Mouse (Mus musculus) midbrain, embryonic 15.5 days (tissue): ENCODE measurements around the gene Gpc5. TPM values are rescaled to one million over a fixed set of nuclear protein-coding genes. Genes with fewer than 3 reads are reported as not detected.

Experiments
- ATAC-seq: fragments of 200-750 bp; cut with Nextera tagmentation; replicated peaks from 2 replicates; pipeline ENCODE4 v1.8.0; 2017; ENCODE audit warnings: moderate TSS enrichment
- H3K27ac ChIP-seq: fragments of 300-500 bp; sonication (generic); 2 replicates; pipeline ENCODE4 v1.5.1; 2015; ENCODE audit warnings: mild to moderate bottlenecking, inconsistent platforms
- H3K27me3 ChIP-seq: fragments of 300-500 bp; sonication (generic); replicated peaks from 2 replicates; pipeline ENCODE4 v1.6.1; 2015; ENCODE audit warnings: inconsistent platforms
- H3K36me3 ChIP-seq: fragments of 300-500 bp; sonication (generic); replicated peaks from 2 replicates; pipeline ENCODE4 v1.6.1; 2015; ENCODE audit warnings: inconsistent platforms
- H3K4me1 ChIP-seq: fragments of 300-500 bp; sonication (generic); 2 replicates; pipeline ENCODE4 v1.6.1; 2015; ENCODE audit warnings: inconsistent platforms
- H3K4me2 ChIP-seq: fragments of 300-500 bp; sonication (generic); 2 replicates; pipeline ENCODE4 v1.6.1; 2015; ENCODE audit warnings: inconsistent platforms, mild to moderate bottlenecking, moderate library complexity
- H3K4me3 ChIP-seq: fragments of 300-500 bp; sonication (generic); 2 replicates; pipeline ENCODE4 v1.5.1; 2015; ENCODE audit warnings: mild to moderate bottlenecking, inconsistent platforms
- H3K9ac ChIP-seq: fragments of 300-500 bp; sonication (generic); 2 replicates; pipeline ENCODE4 v1.6.1; 2015; ENCODE audit warnings: mild to moderate bottlenecking, inconsistent platforms
- H3K9me3 ChIP-seq: fragments of 300-500 bp; sonication (generic); 2 replicates; pipeline ENCODE4 v1.6.1; 2016; ENCODE audit warnings: inconsistent platforms
- WGBS: fragments of 180-500 bp; shearing (Covaris S2); methylation state at CpG from one replicate; pipeline ENCODE4 v1.1.7; 2015; ENCODE audit warnings: mixed read lengths; 5-methylcytosine and 5-hydroxymethylcytosine counted together
- polyA plus RNA-seq: library from polyadenylated mRNA; unstranded; fragments of >200 nt; fragmentation: Nextera tagmentation; extraction: Ambion mirVana; gene quantifications from 2 replicates; pipeline ENCODE4 v1.2.1, GENCODE M21; 2015

Gpc5 gene
- polyA plus RNA-seq: 5.4 and 7.2 TPM in 2 replicates

DNA sequence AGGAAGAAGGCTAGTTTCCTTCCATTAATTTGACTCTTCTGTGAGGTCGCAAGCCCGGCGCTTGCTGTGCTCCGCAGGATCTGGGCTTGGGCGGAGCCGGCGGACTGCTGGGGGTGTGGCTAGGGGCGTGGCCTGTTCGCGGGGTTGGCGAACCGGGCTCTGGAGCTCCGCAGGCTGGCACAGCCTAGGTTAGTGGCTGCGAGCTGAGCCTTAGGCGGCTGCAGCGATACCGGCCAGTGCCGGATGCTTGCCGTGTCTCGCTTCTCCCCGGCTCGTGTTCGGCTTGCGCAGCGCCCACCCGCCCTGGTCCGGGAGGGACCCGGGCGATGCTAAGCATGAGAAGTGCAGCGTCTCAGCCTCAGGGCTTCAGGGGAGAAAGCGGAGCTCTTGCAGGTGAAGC is at the start of gene Gpc5:
Gene Gpc5 (plus strand): TSS at position 135 of the 400 bp plus-strand sequence.
- peaks cover 12% of the 10 kb centered on the region for H3K4me1 ChIP-seq
- no peak within 1 kb of the TSS for H3K27ac ChIP-seq
- peaks cover 34% of the 10 kb centered on the region for H3K27me3 ChIP-seq
- H3K4me3 ChIP-seq: peak within 1 kb of the TSS; percentile 80
- WGBS: under 1% methylated on average over 31 of the region's 31 CpGs
- peak within 1 kb of the TSS; percentile 76 for H3K4me2 ChIP-seq
- ATAC-seq: peak; percentile 100
- H3K9me3 ChIP-seq: no peaks in the 10 kb centered on the region
- no peaks in the 10 kb centered on the region for H3K36me3 ChIP-seq
- peak within 1 kb of the TSS; percentile 56 for H3K9ac ChIP-seq

DNA sequence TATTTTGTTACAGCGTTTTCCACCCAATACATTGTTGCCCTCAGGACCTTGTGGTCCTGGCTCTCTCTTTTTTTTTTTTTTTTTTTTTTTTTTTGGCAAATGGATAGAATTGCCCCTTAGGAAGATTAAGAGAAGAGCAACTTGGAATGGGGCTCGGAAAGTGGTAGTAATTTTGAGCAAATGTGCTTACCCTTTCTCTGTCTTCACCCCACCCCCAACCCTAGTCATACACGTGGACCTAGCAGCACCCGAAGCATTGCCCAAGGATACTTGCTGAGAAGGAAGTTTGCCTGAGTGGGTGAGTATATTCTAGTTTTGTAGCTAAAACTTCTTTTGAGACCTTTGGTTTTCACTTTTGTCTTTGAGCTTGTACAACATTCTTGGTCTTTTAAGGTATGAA is 49.4 kb upstream of the Gpc5 start:
- peaks cover 6% of the 10 kb centered on the region; the same call in 1 of the 2 replicates for H3K27me3 ChIP-seq
- WGBS: 0% methylated on average over 4 of the region's 4 CpGs
- H3K4me2 ChIP-seq: peak overlapping the region; percentile 72
- peak overlapping the region; percentile 75 for H3K4me3 ChIP-seq
- peaks cover 5% of the 10 kb centered on the region; the same call in 1 of the 2 replicates for H3K36me3 ChIP-seq
- H3K9ac ChIP-seq: peak overlapping the region; percentile 95; the same call in 1 of the 2 replicates
- H3K9me3 ChIP-seq: no peaks in the 10 kb centered on the region
- H3K27ac ChIP-seq: peak overlapping the region; percentile 93
- peaks cover 28% of the 10 kb centered on the region for H3K4me1 ChIP-seq
- ATAC-seq: no peak

DNA sequence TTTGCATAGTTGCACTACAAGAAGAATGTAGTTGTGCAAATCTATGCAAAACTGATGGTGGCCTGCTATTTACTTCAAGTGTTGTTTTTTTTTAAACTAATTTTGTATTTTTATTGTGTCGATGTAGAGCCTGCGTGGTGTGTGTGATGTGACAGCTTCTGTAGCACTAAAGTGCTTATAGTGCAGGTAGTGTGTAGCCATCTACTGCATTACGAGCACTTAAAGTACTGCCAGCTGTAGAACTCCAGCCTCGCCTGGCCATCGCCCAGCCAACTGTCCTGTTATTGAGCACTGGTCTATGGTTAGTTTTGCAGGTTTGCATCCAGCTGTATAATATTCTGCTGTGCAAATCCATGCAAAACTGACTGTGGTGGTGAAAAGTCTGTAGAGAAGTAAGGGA is 48.0 kb upstream of the Gpc5 start:
- no peak overlapping the region for H3K27ac ChIP-seq
- WGBS: 83% methylated on average over 5 of the region's 5 CpGs
- no peak overlapping the region for H3K9ac ChIP-seq
- H3K4me2 ChIP-seq: peak overlapping the region; percentile 72
- H3K27me3 ChIP-seq: peaks cover under 1% of the 10 kb centered on the region; the same call in 1 of the 2 replicates
- peaks cover 28% of the 10 kb centered on the region for H3K4me1 ChIP-seq
- no peak overlapping the region for H3K4me3 ChIP-seq
- ATAC-seq: no peak
- peaks cover 5% of the 10 kb centered on the region; the same call in 1 of the 2 replicates for H3K36me3 ChIP-seq
- no peaks in the 10 kb centered on the region for H3K9me3 ChIP-seq

DNA sequence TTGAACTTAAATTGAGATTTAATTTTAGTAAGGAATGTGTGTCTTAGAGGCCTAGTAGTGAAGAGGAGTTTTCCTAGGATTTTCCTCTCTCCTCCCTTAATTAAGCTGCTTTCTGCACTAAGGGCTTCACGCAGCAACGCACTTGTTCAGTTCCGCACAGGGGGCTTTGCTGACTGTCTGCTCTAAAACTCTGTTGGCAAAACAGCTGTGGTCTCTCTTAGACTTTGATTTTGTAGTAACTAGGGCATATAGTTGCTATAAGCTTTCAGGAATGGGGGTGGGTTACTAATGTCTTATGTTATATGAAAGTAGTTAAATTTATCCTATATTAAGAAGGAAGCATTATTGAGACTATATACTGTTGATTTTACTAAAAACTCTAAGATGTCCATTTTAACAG is 46.3 kb upstream of the Gpc5 start:
- Histone ChIP-seq H3K4me1 (peaks cover 28% of the 10 kb centered on the region), H3K4me3 (no peak overlapping the region), H3K36me3 (peaks cover 5% of the 10 kb centered on the region; the same call in 1 of the 2 replicates), H3K27ac (no peak overlapping the region), H3K9me3 (no peaks in the 10 kb centered on the region), H3K27me3 (no peaks in the 10 kb centered on the region), H3K4me2 (no peak overlapping the region), H3K9ac (no peak overlapping the region)
- WGBS: 62% methylated on average over 3 of the region's 3 CpGs
- ATAC-seq: no peak

DNA sequence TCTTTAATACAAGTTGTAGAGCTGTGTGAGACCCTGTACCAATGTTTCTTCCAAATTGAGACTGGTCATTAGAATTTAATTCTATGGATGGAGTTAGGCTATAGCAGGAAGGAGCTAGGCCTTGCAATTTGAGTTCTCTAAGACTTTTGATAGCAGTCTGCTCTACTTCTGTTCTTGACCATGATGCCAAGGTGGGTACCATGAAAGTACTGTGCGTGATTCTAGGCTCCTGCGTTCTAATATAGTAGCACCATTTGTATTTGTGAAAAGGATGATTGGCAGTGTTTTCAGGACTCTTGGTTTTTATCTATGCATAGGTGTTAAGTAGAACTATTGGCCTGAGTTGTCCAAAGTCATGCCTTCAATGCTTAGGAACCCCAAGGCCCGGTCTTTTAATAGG is 44.7 kb upstream of the Gpc5 start:
- 87% methylated on average over 3 of the region's 3 CpGs for WGBS
- no peak overlapping the region for H3K9ac ChIP-seq
- peaks cover 5% of the 10 kb centered on the region; the same call in 1 of the 2 replicates for H3K36me3 ChIP-seq
- no peak for ATAC-seq
- no peak overlapping the region for H3K4me3 ChIP-seq
- H3K4me1 ChIP-seq: peaks cover 28% of the 10 kb centered on the region
- H3K9me3 ChIP-seq: no peaks in the 10 kb centered on the region
- no peaks in the 10 kb centered on the region for H3K27me3 ChIP-seq
- H3K4me2 ChIP-seq: no peak overlapping the region
- H3K27ac ChIP-seq: no peak overlapping the region

- no peak overlapping the region for H3K9ac ChIP-seq
- no peaks in the 10 kb centered on the region for H3K27me3 ChIP-seq
- 62% methylated on average over 5 of the region's 5 CpGs for WGBS
- no peak overlapping the region for H3K4me3 ChIP-seq
- H3K9me3 ChIP-seq: no peaks in the 10 kb centered on the region
- no peak for ATAC-seq
- peaks cover 21% of the 10 kb centered on the region for H3K4me1 ChIP-seq
- peaks cover 5% of the 10 kb centered on the region; the same call in 1 of the 2 replicates for H3K36me3 ChIP-seq
- H3K27ac ChIP-seq: no peak overlapping the region
- H3K4me2 ChIP-seq: no peak overlapping the region
These were observed 43.8 kb upstream of the Gpc5 start for GRCm38 (mm10) chr14:115047990-115048862.

- no peak for ATAC-seq
- no peak overlapping the region for H3K4me3 ChIP-seq
- H3K4me2 ChIP-seq: no peak overlapping the region
- H3K27me3 ChIP-seq: no peaks in the 10 kb centered on the region
- no peak overlapping the region for H3K9ac ChIP-seq
- no peak overlapping the region for H3K27ac ChIP-seq
- 41% methylated on average over 5 of the region's 5 CpGs for WGBS
- no peaks in the 10 kb centered on the region for H3K9me3 ChIP-seq
- H3K36me3 ChIP-seq: no peaks in the 10 kb centered on the region
- peaks cover 13% of the 10 kb centered on the region for H3K4me1 ChIP-seq
These were observed 43.0 kb upstream of the Gpc5 start for GRCm38 (mm10) chr14:115048863-115049566.

GRCm38 (mm10) chr14:115049831-115050230 is 42.2 kb upstream of the Gpc5 start:
- Histone ChIP-seq H3K9me3 (no peaks in the 10 kb centered on the region), H3K27ac (no peak overlapping the region), H3K4me1 (0 out of 2 replicates have a peak, but pooled peaks cover 8% of the 10 kb centered on the region), H3K4me3 (no peak overlapping the region), H3K9ac (no peak overlapping the region), H3K36me3 (no peaks in the 10 kb centered on the region), H3K4me2 (no peak overlapping the region), H3K27me3 (no peaks in the 10 kb centered on the region)
- no peak for ATAC-seq

DNA sequence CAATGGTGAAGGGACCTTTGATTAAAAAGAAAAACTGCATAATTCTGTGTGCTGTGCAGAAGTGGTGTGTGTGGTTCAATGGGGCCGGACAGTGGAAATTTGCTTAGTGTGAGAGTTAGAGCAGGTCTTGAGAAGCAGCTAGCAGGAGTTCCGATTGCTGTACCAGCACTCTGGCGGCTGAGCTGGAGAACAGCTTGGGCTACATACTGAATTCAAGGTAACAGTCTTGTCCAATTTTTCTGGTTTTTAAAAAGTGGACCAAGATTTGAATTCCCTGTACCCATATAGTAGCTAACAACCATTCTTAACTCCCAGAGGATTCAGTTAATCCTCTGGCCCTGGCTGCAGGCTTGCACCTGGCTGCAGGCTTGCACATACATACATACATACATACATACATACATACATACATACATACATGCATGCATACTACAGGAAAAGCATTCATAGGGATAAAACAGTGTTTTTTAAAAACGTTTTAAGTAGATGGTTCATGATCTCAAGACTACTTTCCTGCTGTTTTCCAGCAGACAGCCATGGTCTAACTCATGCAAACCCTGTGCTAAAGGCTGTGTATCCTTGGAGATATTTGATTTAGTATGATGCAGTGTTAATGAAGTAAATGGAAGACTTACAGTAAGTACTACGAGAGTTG is 40.8 kb upstream of the Gpc5 start:
- Histone ChIP-seq H3K36me3 (no peaks in the 10 kb centered on the region), H3K9ac (no peak overlapping the region), H3K4me2 (no peak overlapping the region), H3K9me3 (no peaks in the 10 kb centered on the region), H3K27me3 (no peaks in the 10 kb centered on the region), H3K4me1 (no peaks in the 10 kb centered on the region), H3K4me3 (no peak overlapping the region), H3K27ac (no peak overlapping the region)
- no peak for ATAC-seq
- 79% methylated on average over 5 of the region's 5 CpGs for WGBS

- 91% methylated on average over 4 of the region's 4 CpGs for WGBS
- Histone ChIP-seq H3K36me3 (no peaks in the 10 kb centered on the region), H3K4me3 (no peak overlapping the region), H3K27me3 (no peaks in the 10 kb centered on the region), H3K4me2 (no peak overlapping the region), H3K27ac (no peak overlapping the region), H3K4me1 (no peaks in the 10 kb centered on the region), H3K9me3 (no peaks in the 10 kb centered on the region), H3K9ac (no peak overlapping the region)
- ATAC-seq: no peak
These were observed 39.6 kb upstream of the Gpc5 start for GRCm38 (mm10) chr14:115052371-115052770.

- no peaks in the 10 kb centered on the region for H3K36me3 ChIP-seq
- H3K4me2 ChIP-seq: no peak overlapping the region
- no peaks in the 10 kb centered on the region for H3K27me3 ChIP-seq
- 96% methylated on average over 4 of the region's 4 CpGs for WGBS
- no peak for ATAC-seq
- H3K9me3 ChIP-seq: no peaks in the 10 kb centered on the region
- H3K4me3 ChIP-seq: no peak overlapping the region
- no peak overlapping the region for H3K9ac ChIP-seq
- no peak overlapping the region for H3K27ac ChIP-seq
- H3K4me1 ChIP-seq: no peaks in the 10 kb centered on the region
These were observed 37.8 kb upstream of the Gpc5 start for GRCm38 (mm10) chr14:115054252-115054651.

DNA sequence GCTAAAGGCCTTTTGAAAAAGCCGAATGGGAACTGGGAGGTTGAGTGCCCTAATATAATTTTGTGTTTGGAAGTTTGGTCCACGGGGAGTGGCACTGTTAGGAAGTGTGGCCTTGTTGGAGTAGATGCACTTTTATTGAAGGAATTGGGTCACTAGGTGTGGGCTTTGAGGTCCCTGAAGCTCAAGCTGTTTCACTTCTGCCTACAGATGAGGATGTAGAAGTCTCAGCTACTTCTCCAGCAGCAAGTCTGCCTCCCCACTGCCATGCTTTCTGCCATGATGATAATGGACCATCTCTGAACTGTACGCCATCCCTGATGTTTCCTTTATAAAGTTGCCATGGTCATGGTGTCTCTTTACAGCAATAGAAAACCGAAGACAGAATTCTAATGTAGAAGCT is 34.5 kb upstream of the Gpc5 start:
- Histone ChIP-seq H3K27me3 (no peaks in the 10 kb centered on the region), H3K36me3 (no peaks in the 10 kb centered on the region), H3K9me3 (no peaks in the 10 kb centered on the region), H3K9ac (no peak overlapping the region), H3K4me3 (no peak overlapping the region), H3K27ac (no peak overlapping the region), H3K4me2 (no peak overlapping the region), H3K4me1 (no peaks in the 10 kb centered on the region)
- 92% methylated on average over 4 of the region's 4 CpGs for WGBS
- no peak for ATAC-seq
